Mouse (Mus musculus): ENCODE data around the gene Slc22a14. TPM values are rescaled to one million over a fixed set of nuclear protein-coding genes. Genes with fewer than 3 reads are reported as not detected.
"Not testable (repeated sequence)": the region's sequence is repeated elsewhere in the genome, so short reads cannot be mapped to it uniquely, and the experiment has no call there.

The Slc22a14 gene
- polyA plus RNA-seq, 1 experiment from 2014 or later, result 0.11 TPM

DNA sequence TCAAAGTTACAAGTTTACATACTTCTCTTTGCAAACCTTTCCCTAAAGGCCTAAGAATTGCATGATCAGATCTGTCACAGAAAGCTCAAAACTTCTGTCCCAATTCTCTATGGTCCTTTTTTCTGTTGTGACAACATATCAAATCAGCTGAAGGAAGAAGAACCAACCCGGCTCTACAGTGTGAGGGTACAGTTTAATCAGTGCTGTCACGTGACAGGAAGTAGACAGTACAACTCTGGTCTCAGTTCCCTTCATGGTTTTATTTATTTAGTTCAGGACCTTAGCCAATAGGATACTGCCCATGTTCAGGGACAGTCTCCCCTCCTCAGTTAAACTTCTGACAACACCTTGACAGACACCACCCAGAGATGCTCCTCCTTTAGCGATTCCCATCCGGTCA is 145.1 kb downstream of the Slc22a14 start:
- WGBS, result 75% methylated on average over 4 of the region's 4 CpGs
- H3K4me3 ChIP-seq, result no peak overlapping the region

GRCm38 (mm10) chr9:119219667-119220066 is 145.7 kb downstream of the Slc22a14 start:
- no peak for ATAC-seq (replicated peaks; ENCODE audit: insufficient number of reproducible peaks, insufficient read depth, low FRiP score, low read depth)
- WGBS, result 52% methylated on average over 2 of the region's 2 CpGs
- no peak overlapping the region for H3K4me3 ChIP-seq
- H3K27me3 ChIP-seq, result no peaks in the 10 kb centered on the region
- no peak overlapping the region for H3K9ac ChIP-seq
- H3K36me3 ChIP-seq, result peaks cover 1% of the 10 kb centered on the region; the same call in 1 of the 2 replicates
- H3K4me1 ChIP-seq (replicated peaks), result no peaks in the 10 kb centered on the region
- no peak overlapping the region for H3K4me2 ChIP-seq
- no peak overlapping the region for H3K27ac ChIP-seq
- H3K9me3 ChIP-seq (replicated peaks), result no peaks in the 10 kb centered on the region; the same call in 1 of the 2 replicates

More for the DNA sequence above, 145.1 kb downstream of the Slc22a14 start:
- H3K4me2 ChIP-seq, result no peak overlapping the region
- no peak for ATAC-seq (replicated peaks; ENCODE audit: insufficient number of reproducible peaks, insufficient read depth, low FRiP score, low read depth)
- H3K27me3 ChIP-seq, result no peaks in the 10 kb centered on the region
- H3K36me3 ChIP-seq, result peaks cover 3% of the 10 kb centered on the region; the same call in 1 of the 2 replicates
- H3K9ac ChIP-seq, result no peak overlapping the region
- H3K4me1 ChIP-seq (replicated peaks), result no peaks in the 10 kb centered on the region
- H3K9me3 ChIP-seq (replicated peaks), result no peaks in the 10 kb centered on the region; the same call in 1 of the 2 replicates
- no peak overlapping the region for H3K27ac ChIP-seq

GRCm38 (mm10) chr9:119215341-119215740 is 150.0 kb downstream of the Slc22a14 start:
- not testable (repeated sequence) for H3K36me3 ChIP-seq; H3K4me3 ChIP-seq; ATAC-seq (replicated peaks; ENCODE audit: insufficient number of reproducible peaks, insufficient read depth, low FRiP score, low read depth); H3K27ac ChIP-seq; H3K4me1 ChIP-seq (replicated peaks); H3K9ac ChIP-seq; H3K9me3 ChIP-seq (replicated peaks); H3K27me3 ChIP-seq; H3K4me2 ChIP-seq
- 88% methylated on average over 2 of the region's 2 CpGs for WGBS

DNA sequence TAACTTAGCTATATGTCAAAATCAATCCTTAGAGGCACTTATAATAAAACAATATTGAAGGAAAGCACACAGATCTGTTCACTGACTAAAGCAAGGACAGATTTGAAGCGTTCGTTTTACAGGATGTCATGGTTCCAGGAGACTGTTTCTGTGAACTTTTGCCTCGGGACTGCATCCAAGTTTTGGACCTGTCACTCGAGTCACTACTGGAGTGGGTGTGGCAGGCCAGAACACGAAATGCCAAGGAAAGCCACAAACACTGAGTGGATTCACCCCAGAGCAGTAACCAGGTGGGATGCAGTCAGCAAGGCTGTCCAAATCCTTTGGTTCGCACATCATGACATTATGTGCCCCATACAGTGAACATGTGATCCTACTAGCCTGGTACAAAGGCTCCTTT is 150.8 kb downstream of the Slc22a14 start:
- Histone ChIP-seq H3K36me3 (no peaks in the 10 kb centered on the region; the same call in 1 of the 2 replicates), H3K4me1 (replicated peaks) (no peaks in the 10 kb centered on the region), H3K9ac (no peak overlapping the region), H3K27me3 (no peaks in the 10 kb centered on the region), H3K9me3 (replicated peaks) (no peaks in the 10 kb centered on the region; the same call in 1 of the 2 replicates), H3K27ac (no peak overlapping the region), H3K4me2 (no peak overlapping the region), H3K4me3 (no peak overlapping the region)
- WGBS, result 75% methylated on average over 6 of the region's 6 CpGs
- ATAC-seq (replicated peaks; ENCODE audit: insufficient number of reproducible peaks, insufficient read depth, low FRiP score, low read depth), result no peak

GRCm38 (mm10) chr9:119212996-119213395 is 152.4 kb downstream of the Slc22a14 start:
- Histone ChIP-seq H3K9ac (no peak overlapping the region), H3K4me1 (replicated peaks) (no peaks in the 10 kb centered on the region), H3K9me3 (replicated peaks) (no peaks in the 10 kb centered on the region; the same call in 1 of the 2 replicates), H3K4me3 (no peak overlapping the region), H3K36me3 (no peaks in the 10 kb centered on the region; the same call in 1 of the 2 replicates), H3K27ac (no peak overlapping the region), H3K27me3 (no peaks in the 10 kb centered on the region), H3K4me2 (no peak overlapping the region)
- ATAC-seq (replicated peaks; ENCODE audit: insufficient number of reproducible peaks, insufficient read depth, low FRiP score, low read depth), result no peak
- 69% methylated on average over 8 of the region's 8 CpGs for WGBS

DNA sequence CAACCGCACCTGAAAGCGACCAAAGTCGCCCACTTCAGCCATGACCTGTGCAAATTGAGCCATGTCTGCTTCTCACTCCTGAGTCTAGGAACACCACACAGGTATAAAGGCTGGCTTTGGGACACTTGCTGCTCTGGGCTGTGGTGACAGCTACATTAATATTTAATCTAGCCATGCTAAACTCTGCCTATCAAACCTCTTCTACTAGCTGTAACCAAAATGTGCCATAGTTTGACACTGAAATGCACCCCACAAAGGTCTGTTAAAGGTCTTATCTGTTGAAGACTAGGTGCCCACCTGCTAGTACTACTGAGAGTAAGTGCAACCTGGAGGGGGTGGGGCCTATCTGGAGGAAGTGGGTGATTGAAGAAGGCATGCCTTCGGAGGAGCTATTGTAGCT is 156.4 kb downstream of the Slc22a14 start, which contains the start of gene Slc22a13:
Slc22a13 (minus strand) TSS at position 101 of the 400 bp plus-strand sequence.
- Histone ChIP-seq H3K27me3 (no peaks in the 10 kb centered on the region), H3K27ac (no peak within 1 kb of the TSS), H3K4me2 (no peak within 1 kb of the TSS), H3K4me3 (no peak within 1 kb of the TSS), H3K9ac (no peak within 1 kb of the TSS), H3K4me1 (replicated peaks) (no peaks in the 10 kb centered on the region), H3K9me3 (replicated peaks) (no peaks in the 10 kb centered on the region), H3K36me3 (no peaks in the 10 kb centered on the region)
- WGBS, result 93% methylated on average over 4 of the region's 4 CpGs
- ATAC-seq (replicated peaks; ENCODE audit: insufficient number of reproducible peaks, insufficient read depth, low FRiP score, low read depth), result no peak

- 55% methylated on average over 4 of the region's 4 CpGs for WGBS
- Histone ChIP-seq H3K27ac (no peak overlapping the region), H3K27me3 (no peaks in the 10 kb centered on the region), H3K4me3 (no peak overlapping the region), H3K9ac (no peak overlapping the region), H3K4me1 (replicated peaks) (no peaks in the 10 kb centered on the region), H3K36me3 (no peaks in the 10 kb centered on the region), H3K9me3 (replicated peaks) (0 out of 2 replicates have a peak, but pooled peaks cover 5% of the 10 kb centered on the region), H3K4me2 (no peak overlapping the region)
- no peak for ATAC-seq (replicated peaks; ENCODE audit: insufficient number of reproducible peaks, insufficient read depth, low FRiP score, low read depth)
Measured at GRCm38 (mm10) chr9:119207113-119207512, 158.2 kb downstream of the Slc22a14 start.

DNA sequence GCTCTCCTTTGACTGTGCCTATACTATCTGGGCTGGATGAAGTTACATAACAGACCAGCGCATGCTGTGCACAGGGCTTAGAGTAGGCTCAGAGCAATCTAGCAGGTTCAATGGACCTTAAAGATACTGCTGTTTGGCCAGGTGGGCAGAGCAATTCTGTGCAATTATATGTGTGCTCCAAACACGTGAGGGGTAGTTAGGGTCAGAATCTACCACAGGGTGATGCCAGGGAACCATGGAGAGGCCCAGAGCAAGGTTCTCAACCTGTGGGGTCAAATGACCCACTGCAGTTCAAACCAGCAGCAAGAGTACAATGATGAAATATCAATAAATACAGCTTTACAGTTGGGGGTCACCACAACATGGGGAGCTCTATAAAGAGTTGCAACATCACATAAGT is 158.7 kb downstream of the Slc22a14 start:
- no peak overlapping the region for H3K9ac ChIP-seq
- no peaks in the 10 kb centered on the region for H3K36me3 ChIP-seq
- no peak for ATAC-seq (replicated peaks; ENCODE audit: insufficient number of reproducible peaks, insufficient read depth, low FRiP score, low read depth)
- no peak overlapping the region for H3K27ac ChIP-seq
- no peak overlapping the region for H3K4me2 ChIP-seq
- 0 out of 2 replicates have a peak, but pooled peaks cover 5% of the 10 kb centered on the region for H3K9me3 ChIP-seq (replicated peaks)
- no peaks in the 10 kb centered on the region for H3K4me1 ChIP-seq (replicated peaks)
- H3K4me3 ChIP-seq, result no peak overlapping the region
- H3K27me3 ChIP-seq, result no peaks in the 10 kb centered on the region
- WGBS, result 78% methylated on average over 2 of the region's 2 CpGs

- H3K4me3 ChIP-seq, result no peak overlapping the region
- no peak overlapping the region for H3K4me2 ChIP-seq
- H3K4me1 ChIP-seq (replicated peaks), result no peaks in the 10 kb centered on the region
- WGBS, result 84% methylated on average over 5 of the region's 5 CpGs
- H3K36me3 ChIP-seq, result no peaks in the 10 kb centered on the region
- no peak overlapping the region for H3K9ac ChIP-seq
- no peak overlapping the region for H3K27ac ChIP-seq
- no peak for ATAC-seq (replicated peaks; ENCODE audit: insufficient number of reproducible peaks, insufficient read depth, low FRiP score, low read depth)
- 0 out of 2 replicates have a peak, but pooled peaks cover 5% of the 10 kb centered on the region for H3K9me3 ChIP-seq (replicated peaks)
- no peaks in the 10 kb centered on the region for H3K27me3 ChIP-seq
Measured at GRCm38 (mm10) chr9:119205756-119206155, 159.6 kb downstream of the Slc22a14 start.

DNA sequence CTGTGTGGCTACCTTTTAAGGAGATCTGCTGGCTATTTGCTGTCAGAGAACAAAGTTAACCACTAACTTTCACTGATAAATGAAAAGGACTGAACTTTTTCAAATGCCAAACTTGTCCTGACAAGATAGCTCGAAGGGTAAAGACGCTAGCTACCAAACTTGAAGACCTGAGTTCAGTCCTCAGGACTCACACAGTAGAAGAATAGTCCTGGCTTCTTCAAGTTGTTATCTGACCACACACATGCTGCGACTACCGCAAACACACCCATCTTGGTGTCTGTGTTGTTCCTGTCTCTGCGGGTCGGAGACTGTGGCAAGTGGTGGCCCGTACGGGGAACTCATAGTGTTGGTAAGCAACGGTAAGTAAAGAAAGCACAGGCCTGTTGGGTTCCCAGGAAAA is 161.7 kb downstream of the Slc22a14 start:
- Histone ChIP-seq H3K27ac (no peak overlapping the region), H3K4me1 (replicated peaks) (no peaks in the 10 kb centered on the region), H3K4me3 (no peak overlapping the region), H3K4me2 (no peak overlapping the region), H3K9ac (no peak overlapping the region), H3K9me3 (replicated peaks) (0 out of 2 replicates have a peak, but pooled peaks cover 5% of the 10 kb centered on the region), H3K36me3 (no peaks in the 10 kb centered on the region), H3K27me3 (no peaks in the 10 kb centered on the region)
- WGBS, result 90% methylated on average over 9 of the region's 9 CpGs
- ATAC-seq (replicated peaks; ENCODE audit: insufficient number of reproducible peaks, insufficient read depth, low FRiP score, low read depth), result no peak

- Histone ChIP-seq H3K9me3 (replicated peaks) (0 out of 2 replicates have a peak, but pooled peaks cover 5% of the 10 kb centered on the region), H3K9ac (no peak overlapping the region), H3K27me3 (no peaks in the 10 kb centered on the region), H3K4me1 (replicated peaks) (no peaks in the 10 kb centered on the region), H3K4me3 (no peak overlapping the region), H3K4me2 (no peak overlapping the region), H3K36me3 (no peaks in the 10 kb centered on the region), H3K27ac (no peak overlapping the region)
- WGBS, result 80% methylated on average over 5 of the region's 5 CpGs
- no peak for ATAC-seq (replicated peaks; ENCODE audit: insufficient number of reproducible peaks, insufficient read depth, low FRiP score, low read depth)
Measured at GRCm38 (mm10) chr9:119201653-119202052, 163.7 kb downstream of the Slc22a14 start.

DNA sequence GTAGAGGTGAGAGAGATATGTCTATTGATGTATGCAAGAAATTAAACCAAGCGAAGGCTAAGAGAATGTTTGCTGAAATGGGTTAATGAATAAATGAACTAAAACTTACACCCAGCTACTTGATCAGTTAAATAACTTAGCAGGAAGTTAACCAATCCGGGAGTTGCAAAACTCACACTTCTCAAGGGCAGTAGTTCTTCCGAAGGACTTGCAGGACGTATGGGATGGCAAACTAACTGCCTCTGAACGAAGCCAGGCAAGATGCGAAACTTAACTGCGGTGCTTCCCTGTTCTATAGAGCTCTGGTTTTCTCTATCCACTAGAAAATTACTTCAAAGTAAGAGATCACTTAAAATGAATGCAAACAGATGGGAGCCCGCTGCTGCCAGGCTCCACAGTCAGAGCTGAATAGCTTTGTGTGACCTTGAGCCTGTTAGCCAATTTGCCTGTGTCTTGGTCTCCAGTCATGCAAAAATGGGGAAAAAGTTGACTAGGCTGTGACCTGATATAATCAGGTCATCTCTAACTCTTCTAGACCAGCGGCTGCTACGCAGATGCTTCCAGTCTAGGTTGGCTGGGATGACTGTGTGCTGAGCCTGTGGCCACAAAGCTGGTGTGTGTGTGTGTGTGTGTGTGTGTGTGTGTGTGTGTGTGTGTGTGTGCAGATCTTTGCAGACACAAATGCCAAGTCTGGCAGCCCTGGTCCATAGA is 166.0 kb downstream of the Slc22a14 start:
- 78% methylated on average over 10 of the region's 10 CpGs for WGBS
- ATAC-seq (replicated peaks; ENCODE audit: insufficient number of reproducible peaks, insufficient read depth, low FRiP score, low read depth), result no peak
- Histone ChIP-seq H3K27ac (no peak overlapping the region), H3K27me3 (no peaks in the 10 kb centered on the region), H3K4me1 (replicated peaks) (no peaks in the 10 kb centered on the region), H3K4me3 (no peak overlapping the region), H3K36me3 (no peaks in the 10 kb centered on the region), H3K9ac (no peak overlapping the region), H3K4me2 (no peak overlapping the region), H3K9me3 (replicated peaks) (0 out of 2 replicates have a peak, but pooled peaks cover 5% of the 10 kb centered on the region)

Data from heart, embryonic 15.5 days (tissue).